Mouse (Mus musculus) c-Kit-positive CD71-positive TER-119-positive erythroid progenitor cells, embryonic 14.5 days (primary cell): ENCODE data around the gene Nr2f6.

Experiments used
- DNase-seq: peaks from one replicate; pipeline ENCODE4 v3.0.0-alpha.2; 2013; ENCODE audit warnings: low spot score

The Nr2f6 gene

GRCm38 (mm10) chr8:71381421-71381970 is at the start of gene Nr2f6:
Gene Nr2f6, minus strand, starts transcription at chr8:71381960.
- no peak for DNase-seq

DNA sequence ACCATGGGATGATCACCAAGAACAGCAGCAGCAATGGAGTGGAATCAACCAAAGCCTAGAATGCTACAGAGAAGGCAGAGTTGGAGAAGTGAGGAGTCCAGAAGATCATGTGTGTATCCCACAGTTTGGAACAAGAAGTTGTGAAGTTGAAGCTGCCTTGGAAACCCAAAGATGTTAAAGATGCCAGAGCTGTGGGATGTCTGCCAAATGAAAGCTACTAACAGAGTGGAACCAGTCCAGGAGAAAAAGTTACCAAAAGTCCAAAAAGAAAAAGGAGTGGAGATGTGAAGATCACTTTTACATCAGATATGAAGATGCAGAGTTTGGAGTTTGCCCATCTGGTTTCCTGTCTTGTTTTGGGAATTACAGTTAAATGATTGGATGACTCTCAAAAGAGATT is 40.4 kb upstream of the Nr2f6 start:
- no peak for DNase-seq

- DNase-seq: no peak
Measured at GRCm38 (mm10) chr8:71411535-71412273, 29.9 kb upstream of the Nr2f6 start.

DNA sequence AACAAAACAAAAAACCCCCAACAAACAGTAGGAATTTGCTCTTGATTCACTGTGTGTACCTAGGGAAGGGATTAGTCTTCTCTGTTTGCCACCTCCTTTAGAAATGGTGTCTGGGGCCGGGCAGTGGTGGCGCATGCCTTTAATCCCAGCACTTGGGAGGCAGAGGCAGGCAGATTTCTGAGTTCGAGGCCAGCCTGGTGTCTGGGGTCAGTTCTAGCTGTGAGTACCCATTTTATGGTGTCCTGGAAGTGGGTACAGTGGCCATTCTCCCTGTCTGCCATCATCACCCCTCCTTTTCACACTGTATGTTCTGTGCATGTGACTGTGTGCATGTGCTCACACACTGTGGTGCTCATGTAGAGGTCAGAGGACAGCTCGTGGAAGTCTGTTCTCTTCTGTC is 26.5 kb upstream of the Nr2f6 start:
- no peak for DNase-seq

- no peak for DNase-seq
Measured at GRCm38 (mm10) chr8:71407441-71407840, 25.7 kb upstream of the Nr2f6 start.

DNA sequence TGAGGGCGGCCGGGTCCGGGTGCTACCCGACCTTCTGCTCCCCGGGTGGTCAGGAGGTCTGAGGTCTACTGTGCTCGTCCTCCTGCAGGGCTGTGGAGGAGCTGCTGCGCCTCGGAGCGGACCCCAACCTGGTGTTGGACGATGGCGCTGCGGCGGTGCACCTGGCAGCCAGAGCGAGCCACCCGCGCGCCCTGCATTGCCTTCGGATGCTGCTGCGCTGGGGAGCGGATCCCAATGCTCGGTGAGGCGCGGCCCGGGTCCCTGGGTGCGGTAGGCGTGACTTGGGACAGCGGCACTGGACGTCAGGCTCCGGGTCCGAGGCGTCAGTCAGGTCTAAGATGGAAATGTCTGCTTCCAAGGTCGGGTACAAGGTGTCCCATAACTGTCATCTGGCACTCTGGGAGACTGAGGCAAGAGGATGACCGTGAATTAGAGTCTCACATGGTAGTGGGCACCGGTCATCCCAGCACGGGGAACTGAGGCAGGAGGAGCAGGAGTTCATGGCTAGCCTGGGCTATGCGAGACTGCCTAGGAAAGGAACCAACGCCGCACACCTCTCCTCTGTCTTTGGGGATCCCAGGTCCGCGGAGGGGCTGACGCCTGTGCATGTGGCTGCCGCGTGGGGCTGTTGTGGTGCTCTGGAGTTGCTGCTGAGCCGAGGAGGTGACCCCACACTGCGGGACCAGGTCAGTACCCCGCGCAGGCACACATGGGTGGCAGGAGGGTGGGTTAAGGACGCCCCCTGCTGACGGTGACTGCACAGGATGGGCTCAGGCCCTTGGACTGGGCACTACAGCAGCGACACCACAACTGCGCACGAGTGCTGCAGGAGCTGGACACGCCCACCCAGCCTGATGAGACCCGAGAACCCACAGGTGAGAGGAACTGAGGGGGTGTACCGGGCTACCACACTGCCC is 24.6 kb upstream of the Nr2f6 start:
- DNase-seq: peak; percentile 72

- DNase-seq: peak; percentile 94
Measured at GRCm38 (mm10) chr8:71405401-71406098, 23.8 kb upstream of the Nr2f6 start, which contains the start of gene Ankle1. Gene Ankle1, plus strand, starts transcription at chr8:71406010.

DNA sequence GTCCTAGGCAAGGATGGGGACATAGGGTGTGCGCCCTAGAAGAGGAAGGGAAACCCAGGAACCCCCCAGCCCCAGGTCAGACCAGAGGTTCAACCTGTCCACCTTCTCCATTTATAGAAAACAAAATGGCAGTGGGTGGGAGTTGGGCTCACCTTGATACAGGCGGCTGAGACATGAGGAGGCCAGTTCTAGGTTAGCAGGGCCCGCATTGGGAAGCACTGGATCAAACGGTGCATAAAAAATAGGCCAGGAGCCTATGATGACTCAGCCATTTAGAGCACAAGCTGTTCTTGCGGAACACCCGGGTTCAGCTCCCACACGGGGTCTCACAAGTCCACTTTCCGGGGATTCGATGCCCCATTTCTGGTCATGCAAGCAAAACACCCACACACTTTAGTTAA is 23.2 kb upstream of the Nr2f6 start:
- peak; percentile 33 for DNase-seq

DNA sequence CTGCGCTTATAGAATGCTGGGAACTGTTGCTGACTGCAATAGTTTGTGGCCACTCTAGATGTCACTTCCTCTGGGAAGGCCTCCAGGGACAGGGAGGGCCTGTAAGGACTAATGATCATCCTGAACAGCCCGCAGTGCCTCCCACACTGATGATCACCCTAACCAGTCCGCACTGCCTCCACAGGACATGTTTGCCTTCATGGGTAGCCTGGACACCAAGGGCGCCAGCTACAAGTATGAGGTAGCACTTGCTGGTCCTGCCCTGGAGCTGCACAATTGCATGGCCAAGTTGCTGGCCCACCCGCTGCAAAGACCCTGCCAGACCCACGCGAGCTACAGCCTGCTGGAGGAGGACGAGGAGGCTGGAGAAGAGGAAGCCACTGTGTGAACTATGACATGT is 22.3 kb upstream of the Nr2f6 start:
- DNase-seq: no peak

DNA sequence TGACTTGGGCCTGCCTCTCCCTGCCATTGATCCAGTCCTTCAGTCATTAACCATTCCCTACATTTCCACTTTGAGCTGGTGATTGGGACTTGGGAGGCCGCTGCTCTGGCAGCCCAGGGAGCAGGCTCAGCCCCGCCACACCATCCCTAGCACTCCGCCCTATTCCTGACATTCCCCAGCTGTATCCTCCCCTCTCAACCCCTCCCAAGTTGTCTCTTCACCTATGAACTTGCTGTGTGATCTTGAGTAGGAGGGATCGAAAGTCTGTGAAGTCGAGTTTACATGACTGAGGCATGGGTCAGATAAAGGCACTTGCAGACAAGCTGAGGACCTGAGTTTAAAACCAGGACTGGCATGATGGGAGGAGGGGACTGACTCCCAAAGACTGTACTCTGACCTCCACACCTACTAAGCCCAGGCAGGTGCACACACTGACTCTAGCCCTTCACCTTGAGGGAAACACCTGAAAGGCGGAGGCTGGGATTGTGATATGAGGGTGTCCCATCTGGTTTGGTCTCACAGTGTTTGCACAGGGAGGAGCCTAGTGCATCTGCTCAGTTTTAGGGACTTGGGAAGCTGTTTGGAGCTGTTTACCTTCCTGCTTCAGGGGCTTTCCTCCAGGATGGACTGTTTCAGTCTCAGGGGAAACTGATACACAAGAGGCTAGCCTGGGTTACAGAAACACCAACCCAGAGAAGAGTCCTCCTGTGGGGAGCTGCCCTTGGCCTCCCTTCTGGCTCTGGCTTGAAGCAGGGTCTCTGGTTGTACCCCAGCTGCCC is 21.5 kb upstream of the Nr2f6 start:
- DNase-seq: no peak

DNA sequence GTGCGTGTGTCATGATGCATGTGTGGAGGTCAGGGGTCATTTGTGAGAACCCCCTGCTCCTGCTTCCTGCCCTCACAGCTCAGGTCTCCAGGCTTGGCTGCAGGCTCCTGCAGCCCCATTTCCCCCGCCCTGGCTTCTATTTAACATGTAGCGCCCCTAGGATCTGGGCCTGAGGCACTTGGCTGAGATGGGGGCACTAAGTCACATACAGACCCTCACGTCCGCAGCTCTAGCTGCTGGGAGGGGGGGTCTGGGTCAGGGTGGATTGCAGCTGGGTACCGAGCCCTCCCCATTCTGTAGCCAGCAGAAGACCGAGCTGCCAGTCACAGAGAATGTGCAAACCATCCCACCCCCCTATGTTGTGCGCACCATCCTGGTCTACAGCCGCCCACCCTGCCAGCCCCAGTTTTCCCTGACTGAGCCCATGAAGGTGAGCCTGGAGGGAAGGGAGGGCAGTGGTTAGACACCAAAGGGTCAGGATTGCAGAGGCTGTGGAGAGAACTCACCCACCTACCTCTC is 20.7 kb upstream of the Nr2f6 start:
- DNase-seq: no peak

GRCm38 (mm10) chr8:71401454-71401853 is 19.7 kb upstream of the Nr2f6 start:
- DNase-seq: no peak

DNA sequence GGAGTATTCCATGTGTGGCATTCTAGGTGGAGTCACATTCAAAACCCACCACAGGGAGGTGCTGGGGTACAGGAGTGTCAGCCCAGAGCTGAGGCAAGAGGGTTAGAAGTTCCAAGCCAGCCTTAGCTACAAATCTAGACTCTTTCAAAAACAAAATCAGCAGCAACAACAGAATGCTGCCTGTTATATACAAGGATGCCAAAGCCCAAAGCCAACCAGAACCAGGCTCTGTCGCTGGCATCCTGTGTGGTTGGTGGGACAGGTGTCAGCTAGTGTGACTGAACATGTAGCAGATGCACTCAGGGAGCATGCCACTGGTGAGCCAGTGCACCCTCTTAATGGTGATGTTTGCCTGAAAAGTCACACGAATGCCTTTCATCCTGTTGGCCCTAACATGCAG is 19.1 kb upstream of the Nr2f6 start:
- DNase-seq: no peak

DNA sequence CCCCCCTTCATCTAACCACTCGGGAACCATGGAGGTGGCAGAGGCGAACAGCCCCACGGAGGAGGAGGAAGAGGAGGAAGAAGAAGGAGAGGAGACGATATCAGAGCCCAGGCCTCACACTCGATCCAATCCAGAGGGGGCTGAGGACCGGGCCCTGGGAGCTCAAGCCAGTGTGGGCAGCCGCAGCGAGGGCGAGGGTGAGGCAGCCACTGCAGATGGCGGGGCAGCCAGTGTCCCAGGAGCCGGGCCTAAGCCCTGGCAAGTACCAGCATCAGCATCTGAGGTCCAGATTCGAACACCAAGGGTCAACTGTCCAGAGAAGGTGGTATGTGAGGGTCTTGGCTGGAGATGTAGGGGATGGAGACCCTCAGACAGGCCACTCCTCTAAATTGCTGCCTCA is 15.9 kb upstream of the Nr2f6 start:
- no peak for DNase-seq

GRCm38 (mm10) chr8:71396639-71397305 is 15.0 kb upstream of the Nr2f6 start, which contains the start of gene Babam1:
Gene Babam1, plus strand, starts transcription at chr8:71396861.
- DNase-seq: peak; percentile 94

DNA sequence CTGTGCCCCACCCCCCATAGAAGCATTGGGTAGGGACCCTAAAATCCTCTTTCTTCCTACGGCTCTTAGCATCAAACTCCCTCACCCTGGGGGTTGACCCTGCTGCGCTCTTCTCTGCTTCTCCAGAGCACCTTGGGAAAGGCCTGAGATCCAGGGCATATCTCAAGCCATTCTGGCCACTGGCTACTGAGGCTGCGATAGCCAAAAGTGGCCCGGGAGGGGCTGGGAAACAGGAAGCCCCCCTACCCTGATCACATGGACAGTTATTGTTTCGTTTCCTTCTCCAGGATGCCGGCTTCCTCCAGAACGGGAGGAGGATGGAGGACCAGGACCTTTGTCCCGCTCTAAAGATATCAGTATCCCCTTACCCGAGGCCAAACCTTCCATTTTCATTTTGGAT is 13.9 kb upstream of the Nr2f6 start, which contains the start of gene Ushbp1:
Ushbp1 (minus strand) TSS at position 174 of the 400 bp plus-strand sequence.
- no peak for DNase-seq

- no peak for DNase-seq
Measured at GRCm38 (mm10) chr8:71395071-71395470, 13.3 kb upstream of the Nr2f6 start.

GRCm38 (mm10) chr8:71394481-71394880 is 12.7 kb upstream of the Nr2f6 start:
- DNase-seq: no peak

GRCm38 (mm10) chr8:71392871-71393270 is 11.1 kb upstream of the Nr2f6 start:
- no peak for DNase-seq

- no peak for DNase-seq
Measured at GRCm38 (mm10) chr8:71392391-71392790, 10.6 kb upstream of the Nr2f6 start.
